Comparison of ENCODE assay signal across 14 mouse cellular contexts in the genomic region with DNA sequence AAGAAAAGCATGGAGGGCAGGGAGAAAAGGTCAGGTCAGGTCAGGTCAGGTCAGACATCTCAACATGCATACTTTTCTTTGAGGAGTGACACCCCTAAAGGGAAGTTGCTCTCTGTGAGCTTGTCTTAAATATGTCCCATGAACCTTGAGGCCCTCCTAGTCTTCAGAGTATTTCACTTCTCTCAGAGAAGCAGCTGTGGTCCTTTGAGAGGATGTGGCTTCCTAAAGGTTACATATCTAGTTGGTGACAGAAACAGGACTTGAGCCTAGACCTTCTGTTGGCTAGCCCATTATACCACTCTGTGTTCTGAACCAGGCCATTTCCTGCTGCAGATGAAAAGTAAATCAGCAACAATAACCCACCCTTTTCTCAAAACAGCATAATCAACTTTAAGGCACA. TPM values are rescaled to one million over a fixed set of nuclear protein-coding genes. Genes with fewer than 3 reads are reported as not detected.
A peak's percentile ranks its signal among the peaks of the same experiment; 100 is the strongest.
DNase-seq lines count a peak whose midpoint lies in the region; ATAC-seq lines count a peak whose summit lies in the region.
"Had no signal": no experiment of that assay in that cellular context is flagged by ENCODE, and none has a peak within 500 bp of the region (broad histone marks: within the 10 kb centered on the region; RNA-seq: fewer than 3 reads in every experiment).

No protein-coding gene starts in this region.

- ATAC-seq in common myeloid progenitor, adult 5-6 weeks (replicated peaks; ENCODE audit: low read depth, poor library complexity, severe bottlenecking) = peak; percentile 60
- ATAC-seq in monocyte, adult 5-6 weeks (replicated peaks; ENCODE audit: insufficient number of reproducible peaks, low FRiP score, low TSS enrichment, poor library complexity, severe bottlenecking) = 0 out of 2 replicates have a peak, but pooled peaks have one; percentile 31
- no peak for ATAC-seq in megakaryocyte-erythroid progenitor cell, adult 5-6 weeks (replicated peaks; ENCODE audit: low FRiP score, low TSS enrichment, poor library complexity, severe bottlenecking)
- ATAC-seq: liver, embryonic 12.5 days had no signal

- intact Hi-C loops in left cerebral cortex, postnatal 36 days (cut with DNase I) = no loop called here

- DNase-seq in 416B (ENCODE audit: low read depth) (peak; percentile 45), A20 (ENCODE audit: low read depth, low spot score) (peak; percentile 41)
- no peak for DNase-seq in left cerebral cortex, postnatal 36 days (ENCODE audit: low spot score in 2 of 2)
- no peak for DNase-seq in urinary bladder, postnatal 14 days (ENCODE audit: low spot score)
- DNase-seq: adrenal gland, postnatal 10 days; cerebellum, adult 11 months; cerebellum, postnatal 14 days; kidney, postnatal 4 days; layer of hippocampus, adult 9-11 months; lung, adult 2 months had no signal

RNA-seq across cellular contexts. Expression of a gene that starts 2.4 kb away (rescaled TPM):
- total RNA-seq in common myeloid progenitor, adult 5-6 weeks (2017) = 25.7 and 36.2 TPM in 2 replicates
- 36.1 to 66.1 TPM (median 41.8 TPM) in 3 replicates for total RNA-seq in monocyte, adult 5-6 weeks (2017)
- total RNA-seq in megakaryocyte-erythroid progenitor cell, adult 5-6 weeks (2014; fragmentation: Nextera tagmentation) = 18.2 and 20.3 TPM in 2 replicates
- total RNA-seq in megakaryocyte-erythroid progenitor cell, adult 5-6 weeks (2017) = 23.1 and 24.2 TPM in 2 replicates
- total RNA-seq in left cerebral cortex, postnatal 36 days (2021) = 10 to 100 TPM; 39.5 to 47.0 TPM

Comparison
In these comparisons a context has a peak if more than half of its experiments do, and no peak if none do; other contexts are left out.
1. DNase-seq: peak in 416B (single experiment) and A20 (single experiment); none in left cerebral cortex, postnatal 36 days (0 of 2) and urinary bladder, postnatal 14 days (single experiment).